Mouse (Mus musculus): Measurements from ENCODE around the gene Ercc1. TPM values are rescaled to one million over a fixed set of nuclear protein-coding genes. Genes with fewer than 3 reads are reported as not detected.
A peak's percentile ranks its signal among the peaks of the same experiment; 100 is the strongest.

Gene Ercc1
- polyA plus RNA-seq, 1 experiment from 2014 or later = 86.0 TPM

- Histone ChIP-seq H3K27ac (ENCODE audit: low read length) (no peak overlapping the region), H3K4me3 (ENCODE audit: low read depth, low read length) (no peak overlapping the region), H3K36me3 (ENCODE audit: control insufficient read depth, insufficient read depth, low read length) (no peaks in the 10 kb centered on the region), H3K27me3 (ENCODE audit: control insufficient read depth, insufficient read depth, low read length) (no peaks in the 10 kb centered on the region), H3K4me1 (ENCODE audit: control insufficient read depth, insufficient read depth, low read length) (peaks cover 17% of the 10 kb centered on the region), H3K4me2 (replicated peaks; ENCODE audit: low read depth, low read length) (peak overlapping the region; percentile 68; the same call in 1 of the 2 replicates), H3K9ac (replicated peaks; ENCODE audit: low read depth, low read length) (0 out of 2 replicates have a peak overlapping the region, but pooled peaks have one; percentile 1), H3K9me3 (ENCODE audit: control insufficient read depth, low read depth, low read length) (no peaks in the 10 kb centered on the region)
- WGBS = 72% methylated on average over 21 of the region's 21 CpGs
- no peak for ATAC-seq (ENCODE audit: insufficient number of reproducible peaks, insufficient read depth, low FRiP score, low read depth)
Observed at GRCm38 (mm10) chr7:19325262-19326199, 19.0 kb upstream of the Ercc1 start.

DNA sequence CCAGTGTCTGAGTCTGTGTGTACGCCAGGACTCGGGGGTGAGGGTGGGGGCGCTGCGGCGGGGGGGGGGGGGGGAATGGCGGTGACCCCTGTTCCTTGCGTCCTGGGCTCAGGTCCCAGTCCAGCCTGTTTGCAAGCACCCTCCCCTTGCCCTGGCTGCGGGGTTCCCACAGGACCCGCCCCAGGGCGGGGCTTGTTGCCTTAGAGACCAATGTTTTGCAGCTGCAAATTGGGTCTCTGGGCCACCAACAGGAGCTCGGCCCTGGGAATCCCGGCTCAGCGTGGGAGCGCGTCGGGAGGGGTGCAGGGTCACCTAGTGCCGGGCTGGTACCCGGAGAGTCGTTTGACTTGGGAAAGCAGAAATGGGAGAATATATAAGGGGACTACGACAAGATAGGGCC lies 18.2 kb upstream of the Ercc1 start:
- Histone ChIP-seq H3K4me2 (replicated peaks; ENCODE audit: low read depth, low read length) (peak overlapping the region; percentile 68), H3K9ac (replicated peaks; ENCODE audit: low read depth, low read length) (0 out of 2 replicates have a peak overlapping the region, but pooled peaks have one; percentile 1), H3K4me3 (ENCODE audit: low read depth, low read length) (peak overlapping the region; percentile 32; the same call in 1 of the 2 replicates), H3K9me3 (ENCODE audit: control insufficient read depth, low read depth, low read length) (no peaks in the 10 kb centered on the region), H3K27me3 (ENCODE audit: control insufficient read depth, insufficient read depth, low read length) (no peaks in the 10 kb centered on the region), H3K4me1 (ENCODE audit: control insufficient read depth, insufficient read depth, low read length) (peaks cover 17% of the 10 kb centered on the region), H3K27ac (ENCODE audit: low read length) (peak overlapping the region; percentile 77), H3K36me3 (ENCODE audit: control insufficient read depth, insufficient read depth, low read length) (no peaks in the 10 kb centered on the region)
- under 1% methylated on average over 17 of the region's 20 CpGs for WGBS
- peak; percentile 66; the same call in 1 of the 2 replicates for ATAC-seq (ENCODE audit: insufficient number of reproducible peaks, insufficient read depth, low FRiP score, low read depth)

- Histone ChIP-seq H3K27me3 (ENCODE audit: control insufficient read depth, insufficient read depth, low read length) (no peaks in the 10 kb centered on the region), H3K9ac (replicated peaks; ENCODE audit: low read depth, low read length) (no peak overlapping the region; the same call in 1 of the 2 replicates), H3K27ac (ENCODE audit: low read length) (peak overlapping the region; percentile 77), H3K4me1 (ENCODE audit: control insufficient read depth, insufficient read depth, low read length) (peaks cover 17% of the 10 kb centered on the region), H3K36me3 (ENCODE audit: control insufficient read depth, insufficient read depth, low read length) (no peaks in the 10 kb centered on the region), H3K4me2 (replicated peaks; ENCODE audit: low read depth, low read length) (peak overlapping the region; percentile 68), H3K4me3 (ENCODE audit: low read depth, low read length) (peak overlapping the region; percentile 32), H3K9me3 (ENCODE audit: control insufficient read depth, low read depth, low read length) (no peaks in the 10 kb centered on the region)
- ATAC-seq (ENCODE audit: insufficient number of reproducible peaks, insufficient read depth, low FRiP score, low read depth) = peak; percentile 70
- under 1% methylated on average over 22 of the region's 22 CpGs for WGBS
Observed at GRCm38 (mm10) chr7:19327128-19327527, 17.4 kb upstream of the Ercc1 start.

- Histone ChIP-seq H3K36me3 (ENCODE audit: control insufficient read depth, insufficient read depth, low read length) (no peaks in the 10 kb centered on the region), H3K4me2 (replicated peaks; ENCODE audit: low read depth, low read length) (peak overlapping the region; percentile 68; the same call in 1 of the 2 replicates), H3K9me3 (ENCODE audit: control insufficient read depth, low read depth, low read length) (no peaks in the 10 kb centered on the region), H3K27me3 (ENCODE audit: control insufficient read depth, insufficient read depth, low read length) (no peaks in the 10 kb centered on the region), H3K27ac (ENCODE audit: low read length) (0 out of 2 replicates have a peak overlapping the region, but pooled peaks have one; percentile 2), H3K9ac (replicated peaks; ENCODE audit: low read depth, low read length) (no peak overlapping the region), H3K4me3 (ENCODE audit: low read depth, low read length) (no peak overlapping the region; the same call in 1 of the 2 replicates), H3K4me1 (ENCODE audit: control insufficient read depth, insufficient read depth, low read length) (peaks cover 17% of the 10 kb centered on the region)
- 74% methylated on average over 5 of the region's 5 CpGs for WGBS
- ATAC-seq (ENCODE audit: insufficient number of reproducible peaks, insufficient read depth, low FRiP score, low read depth) = no peak
Observed at GRCm38 (mm10) chr7:19327782-19328181, 16.8 kb upstream of the Ercc1 start.

- ATAC-seq (ENCODE audit: insufficient number of reproducible peaks, insufficient read depth, low FRiP score, low read depth) = no peak
- H3K4me3 ChIP-seq (ENCODE audit: low read depth, low read length) = no peak overlapping the region
- H3K9me3 ChIP-seq (ENCODE audit: control insufficient read depth, low read depth, low read length) = no peaks in the 10 kb centered on the region
- H3K27ac ChIP-seq (ENCODE audit: low read length) = no peak overlapping the region
- H3K27me3 ChIP-seq (ENCODE audit: control insufficient read depth, insufficient read depth, low read length) = no peaks in the 10 kb centered on the region
- no peaks in the 10 kb centered on the region for H3K36me3 ChIP-seq (ENCODE audit: control insufficient read depth, insufficient read depth, low read length)
- peaks cover 17% of the 10 kb centered on the region for H3K4me1 ChIP-seq (ENCODE audit: control insufficient read depth, insufficient read depth, low read length)
- H3K4me2 ChIP-seq (replicated peaks; ENCODE audit: low read depth, low read length) = no peak overlapping the region
- no peak overlapping the region for H3K9ac ChIP-seq (replicated peaks; ENCODE audit: low read depth, low read length)
Observed at GRCm38 (mm10) chr7:19328425-19328824, 16.2 kb upstream of the Ercc1 start.

GRCm38 (mm10) chr7:19331910-19332309 lies 12.7 kb upstream of the Ercc1 start:
- no peak overlapping the region for H3K9ac ChIP-seq (replicated peaks; ENCODE audit: low read depth, low read length)
- no peaks in the 10 kb centered on the region for H3K36me3 ChIP-seq (ENCODE audit: control insufficient read depth, insufficient read depth, low read length)
- H3K27me3 ChIP-seq (ENCODE audit: control insufficient read depth, insufficient read depth, low read length) = no peaks in the 10 kb centered on the region
- H3K4me1 ChIP-seq (ENCODE audit: control insufficient read depth, insufficient read depth, low read length) = peaks cover 8% of the 10 kb centered on the region
- no peak overlapping the region for H3K4me2 ChIP-seq (replicated peaks; ENCODE audit: low read depth, low read length)
- 57% methylated on average over 2 of the region's 2 CpGs for WGBS
- no peak overlapping the region for H3K4me3 ChIP-seq (ENCODE audit: low read depth, low read length)
- H3K27ac ChIP-seq (ENCODE audit: low read length) = no peak overlapping the region
- no peaks in the 10 kb centered on the region for H3K9me3 ChIP-seq (ENCODE audit: control insufficient read depth, low read depth, low read length)
- no peak for ATAC-seq (ENCODE audit: insufficient number of reproducible peaks, insufficient read depth, low FRiP score, low read depth)

- H3K27me3 ChIP-seq (ENCODE audit: control insufficient read depth, insufficient read depth, low read length) = no peaks in the 10 kb centered on the region
- peak overlapping the region; percentile 56 for H3K4me2 ChIP-seq (replicated peaks; ENCODE audit: low read depth, low read length)
- no peaks in the 10 kb centered on the region for H3K36me3 ChIP-seq (ENCODE audit: control insufficient read depth, insufficient read depth, low read length)
- H3K4me1 ChIP-seq (ENCODE audit: control insufficient read depth, insufficient read depth, low read length) = 0 out of 2 replicates have a peak, but pooled peaks cover 2% of the 10 kb centered on the region
- H3K4me3 ChIP-seq (ENCODE audit: low read depth, low read length) = peak overlapping the region; percentile 55
- under 1% methylated on average over 50 of the region's 52 CpGs for WGBS
- ATAC-seq (ENCODE audit: insufficient number of reproducible peaks, insufficient read depth, low FRiP score, low read depth) = peak; percentile 47; the same call in 1 of the 2 replicates
- no peaks in the 10 kb centered on the region for H3K9me3 ChIP-seq (ENCODE audit: control insufficient read depth, low read depth, low read length)
- peak overlapping the region; percentile 52 for H3K27ac ChIP-seq (ENCODE audit: low read length)
- H3K9ac ChIP-seq (replicated peaks; ENCODE audit: low read depth, low read length) = peak overlapping the region; percentile 57
Observed at GRCm38 (mm10) chr7:19332709-19333352, 11.7 kb upstream of the Ercc1 start.

DNA sequence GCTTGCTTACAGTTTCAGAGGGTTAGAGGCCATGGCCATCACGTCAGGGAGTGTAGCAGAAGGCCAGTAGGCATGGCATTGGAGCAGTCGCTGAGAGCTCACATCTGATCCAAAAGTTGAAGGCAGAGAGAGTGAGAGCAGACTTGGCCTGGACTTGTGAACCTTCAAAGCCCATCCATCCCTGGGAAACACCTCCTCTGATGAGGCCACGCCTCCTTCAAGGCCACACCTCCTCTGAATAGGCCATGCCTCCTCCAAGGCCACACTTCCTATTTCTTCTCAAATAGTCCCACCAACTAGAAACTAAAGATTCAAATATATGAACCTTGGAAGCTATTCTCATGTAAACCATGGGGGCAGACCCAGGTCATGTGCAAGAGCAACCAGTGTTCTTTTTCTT lies 9.0 kb upstream of the Ercc1 start:
- ATAC-seq (ENCODE audit: insufficient number of reproducible peaks, insufficient read depth, low FRiP score, low read depth) = no peak
- H3K27ac ChIP-seq (ENCODE audit: low read length) = no peak overlapping the region
- WGBS = 35% methylated on average over 3 of the region's 3 CpGs
- no peaks in the 10 kb centered on the region for H3K27me3 ChIP-seq (ENCODE audit: control insufficient read depth, insufficient read depth, low read length)
- no peak overlapping the region for H3K4me2 ChIP-seq (replicated peaks; ENCODE audit: low read depth, low read length)
- no peak overlapping the region for H3K9ac ChIP-seq (replicated peaks; ENCODE audit: low read depth, low read length)
- H3K36me3 ChIP-seq (ENCODE audit: control insufficient read depth, insufficient read depth, low read length) = no peaks in the 10 kb centered on the region
- no peaks in the 10 kb centered on the region for H3K4me1 ChIP-seq (ENCODE audit: control insufficient read depth, insufficient read depth, low read length)
- H3K4me3 ChIP-seq (ENCODE audit: low read depth, low read length) = no peak overlapping the region
- no peaks in the 10 kb centered on the region for H3K9me3 ChIP-seq (ENCODE audit: control insufficient read depth, low read depth, low read length)
